Mouse (Mus musculus): Measurements from ENCODE around the gene Zfp346. TPM values are rescaled to one million over a fixed set of nuclear protein-coding genes. Genes with fewer than 3 reads are reported as not detected.

The Zfp346 gene
- polyA plus RNA-seq, 1 experiment = 8.3 TPM

DNA sequence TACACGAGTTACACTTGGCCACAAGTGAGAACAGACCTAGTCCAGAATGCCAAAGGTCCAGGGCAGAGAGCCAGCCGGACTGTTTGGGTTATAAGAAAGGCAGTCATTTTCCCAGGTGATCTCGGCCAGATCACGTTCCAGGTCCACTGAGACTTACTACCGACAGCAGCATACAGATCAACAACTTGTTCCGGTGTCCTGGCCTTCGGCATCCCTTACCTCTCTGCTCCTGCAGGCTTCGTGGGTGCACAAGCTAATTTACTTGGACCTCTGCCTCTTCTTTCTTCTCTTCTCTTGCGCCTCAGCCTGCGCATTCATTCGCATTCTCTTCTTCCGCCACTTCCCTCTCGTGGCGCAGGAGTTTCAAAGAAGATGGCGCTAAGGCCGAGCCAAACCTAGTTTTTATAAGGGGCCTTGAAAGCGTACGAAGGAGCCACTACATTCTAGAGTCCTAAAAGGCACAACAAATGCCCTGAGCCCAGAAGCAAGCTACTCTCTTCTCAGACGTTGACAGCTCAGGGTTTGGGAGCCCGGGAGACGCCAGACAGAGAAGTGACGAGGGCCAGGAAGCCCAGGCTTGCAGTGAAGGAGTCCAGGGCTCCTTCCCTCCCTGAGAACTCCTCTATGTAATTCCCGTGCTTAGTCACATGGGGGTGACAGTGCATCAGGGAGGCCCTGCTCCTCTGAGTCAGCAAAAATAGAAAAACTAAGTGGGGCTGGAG lies 77.2 kb downstream of the Zfp346 start:
- 4% methylated on average over 23 of the region's 23 CpGs for WGBS
- no peak for DNase-seq (ENCODE audit: low read depth, low spot score)

DNA sequence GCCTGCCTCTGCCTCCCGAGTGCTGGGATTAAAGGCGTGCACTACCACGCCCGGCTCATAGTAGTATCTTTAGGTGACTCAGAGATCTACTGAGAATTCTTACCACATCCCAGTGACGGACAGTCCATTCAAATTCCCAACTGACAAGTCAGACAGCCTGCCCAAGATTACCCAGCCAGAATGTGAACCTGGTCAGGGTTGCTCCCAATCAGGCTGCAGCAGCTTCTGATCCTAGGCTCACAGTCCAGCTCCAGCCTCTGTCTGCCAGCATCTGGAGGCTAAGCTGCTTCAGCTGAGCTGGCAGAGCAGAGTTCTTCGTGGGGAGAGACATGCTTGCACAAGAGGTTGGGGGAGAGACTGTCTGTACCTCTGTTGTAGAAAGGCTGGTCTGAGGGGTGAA lies 78.3 kb downstream of the Zfp346 start:
- DNase-seq (ENCODE audit: low read depth, low spot score) = no peak
- WGBS = 63% methylated on average over 6 of the region's 6 CpGs

Other genes with a start within 250 kb of the Zfp346 start
- gene Unc5a, start 155.9 kb upstream of the Zfp346 start, polyA plus RNA-seq (2012; rRNA removed) = 2.7 and 4.1 TPM in 2 replicates
- 1.8 and 2.6 TPM in 2 replicates for gene Hk3, start 83.9 kb upstream of the Zfp346 start, polyA plus RNA-seq (2012; rRNA removed)
- gene Uimc1, start 5.0 kb upstream of the Zfp346 start, polyA plus RNA-seq (2012; rRNA removed) = 5.2 and 5.4 TPM in 2 replicates
- not detected in 2 replicates for gene Gm17617, start 28.2 kb downstream of the Zfp346 start, polyA plus RNA-seq (2012; rRNA removed)
- 5.0 and 7.0 TPM in 2 replicates for gene Fgfr4, start 47.3 kb downstream of the Zfp346 start, polyA plus RNA-seq (2012; rRNA removed)
- gene Nsd1, start 104.5 kb downstream of the Zfp346 start, polyA plus RNA-seq (2012; rRNA removed) = 11.7 and 21.0 TPM in 2 replicates
- gene Prelid1, start 215.2 kb downstream of the Zfp346 start, polyA plus RNA-seq (2012; rRNA removed) = 778 and 779 TPM in 2 replicates
- gene Rab24, start 216.6 kb downstream of the Zfp346 start, polyA plus RNA-seq (2012; rRNA removed) = 85.0 and 92.2 TPM in 2 replicates
- 10.0 and 11.4 TPM in 2 replicates for gene Mxd3, start 224.5 kb downstream of the Zfp346 start, polyA plus RNA-seq (2012; rRNA removed)

Measured in large intestine, adult 2 months (tissue).